Mouse (Mus musculus): ENCODE measurements around the gene Lrrc17.

DNA sequence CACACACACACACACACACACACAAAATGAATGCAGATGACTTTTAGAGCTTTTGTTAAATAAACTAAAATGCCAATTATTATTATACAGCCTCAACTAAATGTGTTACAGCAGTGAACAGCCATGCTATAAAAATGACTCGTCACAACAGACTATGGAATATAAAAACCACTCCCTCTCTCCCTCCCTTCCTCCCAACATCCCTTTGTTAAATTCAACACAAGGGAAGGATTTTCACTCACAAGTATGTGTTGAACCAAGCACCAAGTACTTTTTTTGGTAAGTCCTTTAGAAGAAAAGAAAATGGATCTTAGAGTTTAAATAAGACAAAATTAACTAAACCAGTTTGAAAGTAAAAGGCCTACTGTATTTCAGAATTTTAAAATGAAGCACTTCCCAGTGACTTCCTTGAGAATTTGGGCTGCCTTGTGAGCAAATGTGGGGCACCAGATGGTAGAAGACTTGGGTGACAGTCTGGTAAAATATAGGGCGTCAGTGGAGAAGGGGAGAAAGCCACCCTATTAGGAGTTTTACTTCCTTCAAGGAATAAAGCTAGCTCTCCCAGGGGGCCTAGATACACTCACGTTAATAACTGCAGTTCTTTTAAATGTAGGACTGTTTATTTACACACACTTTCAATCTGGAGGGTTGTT lies 29.5 kb downstream of the Lrrc17 start:
- TF ChIP-seq CTCF (IDR thresholded peaks at IDR 0.05; ENCODE audit: insufficient read depth, low read depth, low read length) (no peak), POLR2A (IDR thresholded peaks at IDR 0.05; ENCODE audit: insufficient read depth, low read depth, low read length) (no peak)
